Mouse (Mus musculus) stomach, embryonic 14.5 days (tissue): ENCODE measurements around the gene Atg4a. TPM values are rescaled to one million over a fixed set of nuclear protein-coding genes. Genes with fewer than 3 reads are reported as not detected.

Experiments used
- ATAC-seq: fragments of 200-750 bp; cut with Nextera tagmentation; 2 replicates; pipeline ENCODE4 v1.8.0; 2017; ENCODE audit warnings: low read depth, moderate TSS enrichment; ENCODE audit not compliant: insufficient number of reproducible peaks, insufficient read depth, low FRiP score
- H3K27ac ChIP-seq: fragments of 300-500 bp; sonication (generic); 2 replicates; pipeline ENCODE4 v1.5.1; 2014; ENCODE audit warnings: mild to moderate bottlenecking, low read length, moderate library complexity, mixed read lengths
- H3K27me3 ChIP-seq: fragments of 300-500 bp; sonication (generic); 2 replicates; pipeline ENCODE4 v1.6.1; 2014; ENCODE audit warnings: low read length, control low read depth, mixed read lengths; ENCODE audit not compliant: control insufficient read depth, insufficient read depth
- H3K36me3 ChIP-seq: fragments of 300-500 bp; sonication (generic); 2 replicates; pipeline ENCODE4 v1.6.1; 2014; ENCODE audit warnings: mild to moderate bottlenecking, control low read depth, low read length, moderate library complexity, mixed read lengths; ENCODE audit not compliant: control insufficient read depth, insufficient read depth
- H3K4me1 ChIP-seq: fragments of 300-500 bp; sonication (generic); 2 replicates; pipeline ENCODE4 v1.6.1; 2014; ENCODE audit warnings: low read length, control low read depth, mixed read lengths; ENCODE audit not compliant: control insufficient read depth, insufficient read depth
- H3K4me2 ChIP-seq: fragments of 300-500 bp; sonication (generic); replicated peaks from 2 replicates; pipeline ENCODE4 v1.6.1; 2014; ENCODE audit warnings: low read depth, low read length, control low read depth
- H3K4me3 ChIP-seq: fragments of 300-500 bp; sonication (generic); 2 replicates; pipeline ENCODE4 v1.5.1; 2014; ENCODE audit warnings: low read depth, low read length, control low read depth
- H3K9ac ChIP-seq: fragments of 300-500 bp; sonication (generic); replicated peaks from 2 replicates; pipeline ENCODE4 v1.6.1; 2014; ENCODE audit warnings: low read depth, mild to moderate bottlenecking, control low read depth, low read length, moderate library complexity, mixed read lengths
- H3K9me3 ChIP-seq: fragments of 300-500 bp; sonication (generic); 2 replicates; pipeline ENCODE4 v1.6.1; 2016; ENCODE audit warnings: low read depth, low read length, control low read depth; ENCODE audit not compliant: control insufficient read depth
- WGBS: fragments of 180-500 bp; shearing (Covaris S2); extraction: QIAGEN DNeasy Blood & Tissue Kit; methylation state at CpG from one replicate; pipeline ENCODE4 v1.1.7; 2014; 5-methylcytosine and 5-hydroxymethylcytosine counted together
- polyA plus RNA-seq: library from polyadenylated mRNA; unstranded; fragments of >200 nt; fragmentation: Nextera tagmentation; extraction: Ambion mirVana; gene quantifications from 2 replicates; pipeline ENCODE4 v1.2.1, GENCODE M21; 2014

Atg4a gene
- polyA plus RNA-seq, 1 experiment from 2014 or later: 16.4 TPM

- Histone ChIP-seq H3K4me3 (no peak overlapping the region), H3K27ac (no peak overlapping the region), H3K4me2 (no peak overlapping the region), H3K36me3 (no peaks in the 10 kb centered on the region), H3K27me3 (no peaks in the 10 kb centered on the region), H3K9me3 (no peaks in the 10 kb centered on the region), H3K4me1 (no peaks in the 10 kb centered on the region), H3K9ac (no peak overlapping the region)
- ATAC-seq: no peak
Observed at GRCm38 (mm10) chrX:140998885-140999284, 42.2 kb downstream of the Atg4a start.

- no peaks in the 10 kb centered on the region for H3K4me1 ChIP-seq
Observed at GRCm38 (mm10) chrX:141149705-141150104, 193.0 kb downstream of the Atg4a start.

GRCm38 (mm10) chrX:141150290-141150689, 193.6 kb downstream of the Atg4a start:
- Histone ChIP-seq H3K9ac (no peak overlapping the region), H3K9me3 (no peaks in the 10 kb centered on the region), H3K4me1 (no peaks in the 10 kb centered on the region), H3K4me3 (no peak overlapping the region), H3K27me3 (no peaks in the 10 kb centered on the region), H3K4me2 (no peak overlapping the region), H3K36me3 (no peaks in the 10 kb centered on the region), H3K27ac (no peak overlapping the region)
- no peak for ATAC-seq

More at GRCm38 (mm10) chrX:141149705-141150104, 193.0 kb downstream of the Atg4a start:
- no peaks in the 10 kb centered on the region for H3K9me3 ChIP-seq
- no peak overlapping the region for H3K27ac ChIP-seq
- no peak overlapping the region for H3K4me3 ChIP-seq
- H3K4me2 ChIP-seq: no peak overlapping the region
- WGBS: 57% methylated on average over 1 of the region's 1 CpGs
- H3K27me3 ChIP-seq: no peaks in the 10 kb centered on the region
- ATAC-seq: no peak
- H3K9ac ChIP-seq: no peak overlapping the region
- no peaks in the 10 kb centered on the region for H3K36me3 ChIP-seq

GRCm38 (mm10) chrX:141151182-141151581, 194.5 kb downstream of the Atg4a start:
- no peaks in the 10 kb centered on the region for H3K27me3 ChIP-seq
- no peaks in the 10 kb centered on the region for H3K4me1 ChIP-seq
- no peak overlapping the region for H3K4me2 ChIP-seq
- H3K36me3 ChIP-seq: no peaks in the 10 kb centered on the region
- no peak overlapping the region for H3K4me3 ChIP-seq
- H3K9me3 ChIP-seq: no peaks in the 10 kb centered on the region
- ATAC-seq: no peak
- H3K27ac ChIP-seq: no peak overlapping the region
- no peak overlapping the region for H3K9ac ChIP-seq

GRCm38 (mm10) chrX:141156696-141157095, 200.0 kb downstream of the Atg4a start:
- no peak for ATAC-seq
- 16% methylated on average over 2 of the region's 2 CpGs for WGBS
- H3K27ac ChIP-seq: no peak overlapping the region

GRCm38 (mm10) chrX:141157626-141158025, 200.9 kb downstream of the Atg4a start:
- no peaks in the 10 kb centered on the region for H3K27me3 ChIP-seq
- no peak for ATAC-seq

More at GRCm38 (mm10) chrX:141156696-141157095, 200.0 kb downstream of the Atg4a start:
- Histone ChIP-seq H3K9ac (no peak overlapping the region), H3K27me3 (no peaks in the 10 kb centered on the region), H3K4me3 (no peak overlapping the region), H3K36me3 (no peaks in the 10 kb centered on the region), H3K4me2 (no peak overlapping the region), H3K9me3 (no peaks in the 10 kb centered on the region), H3K4me1 (no peaks in the 10 kb centered on the region)

GRCm38 (mm10) chrX:141158160-141158559, 201.5 kb downstream of the Atg4a start:
- Histone ChIP-seq H3K9ac (no peak overlapping the region), H3K4me2 (no peak overlapping the region), H3K27me3 (no peaks in the 10 kb centered on the region), H3K36me3 (no peaks in the 10 kb centered on the region), H3K9me3 (no peaks in the 10 kb centered on the region), H3K27ac (no peak overlapping the region), H3K4me3 (no peak overlapping the region), H3K4me1 (no peaks in the 10 kb centered on the region)
- WGBS: 60% methylated on average over 4 of the region's 4 CpGs
- ATAC-seq: no peak

More at GRCm38 (mm10) chrX:141157626-141158025, 200.9 kb downstream of the Atg4a start:
- no peak overlapping the region for H3K27ac ChIP-seq
- WGBS: 50% methylated on average over 4 of the region's 4 CpGs
- H3K4me1 ChIP-seq: no peaks in the 10 kb centered on the region
- no peak overlapping the region for H3K9ac ChIP-seq
- no peak overlapping the region for H3K4me2 ChIP-seq
- no peaks in the 10 kb centered on the region for H3K9me3 ChIP-seq
- H3K4me3 ChIP-seq: no peak overlapping the region
- no peaks in the 10 kb centered on the region for H3K36me3 ChIP-seq

GRCm38 (mm10) chrX:141160371-141160770, 203.7 kb downstream of the Atg4a start:
- 72% methylated on average over 3 of the region's 3 CpGs for WGBS
- Histone ChIP-seq H3K9me3 (no peaks in the 10 kb centered on the region), H3K36me3 (no peaks in the 10 kb centered on the region), H3K4me2 (no peak overlapping the region), H3K27me3 (no peaks in the 10 kb centered on the region), H3K9ac (no peak overlapping the region), H3K4me3 (no peak overlapping the region), H3K4me1 (no peaks in the 10 kb centered on the region), H3K27ac (no peak overlapping the region)
- ATAC-seq: no peak

GRCm38 (mm10) chrX:141165067-141165466, 208.4 kb downstream of the Atg4a start:
- WGBS: 85% methylated on average over 4 of the region's 4 CpGs
- Histone ChIP-seq H3K27me3 (no peaks in the 10 kb centered on the region), H3K36me3 (no peaks in the 10 kb centered on the region)

More at GRCm38 (mm10) chrX:141165067-141165466, 208.4 kb downstream of the Atg4a start:
- H3K9ac ChIP-seq: no peak overlapping the region
- no peak overlapping the region for H3K27ac ChIP-seq
- no peaks in the 10 kb centered on the region for H3K4me1 ChIP-seq
- no peaks in the 10 kb centered on the region for H3K9me3 ChIP-seq
- ATAC-seq: no peak
- no peak overlapping the region for H3K4me3 ChIP-seq
- H3K4me2 ChIP-seq: no peak overlapping the region
